Mouse (Mus musculus) MEL (cell line): ENCODE measurements at regions not wholly inside any gene's neighbourhood (a gene's known extent, or its start where the extent isn't known, plus 50 kb on each side); places are given as distances from the start of the nearest gene placed in this dataset.

ENCODE experiments used
- CTCF ChIP-seq, 3 experiments: IDR thresholded peaks in 2 of 3; conservative IDR thresholded peaks in 1 of 3; 2 replicates each; pipeline ENCODE4 v1.5.1; 2011 to 2012; ENCODE audit warnings: low read length in 3 of 3, low read depth in 2 of 3, mild to moderate bottlenecking in 2 of 3, improper control_type of control experiment in 1 of 3, inconsistent platforms in 1 of 3, mixed read lengths in 1 of 3, moderate library complexity in 1 of 3; ENCODE audit not compliant: control insufficient read depth in 1 of 3, insufficient read depth in 1 of 3, poor library complexity in 1 of 3, severe bottlenecking in 1 of 3
- EP300 ChIP-seq, 2 experiments: IDR thresholded peaks; 2 replicates each; pipeline ENCODE4 v1.6.1; 2011; ENCODE audit warnings: improper control_type of control experiment in 2 of 2, low read length in 2 of 2, low read depth in 1 of 2, mild to moderate bottlenecking in 1 of 2
- MAFK ChIP-seq: IDR thresholded peaks from 2 replicates; pipeline ENCODE4 v1.6.1; 2011; ENCODE audit warnings: low read depth, mild to moderate bottlenecking, low read length, improper control_type of control experiment, borderline replicate concordance
- MAZ ChIP-seq: IDR thresholded peaks from 2 replicates; pipeline ENCODE4 v1.6.1; 2012; ENCODE audit warnings: low read depth, mild to moderate bottlenecking, inconsistent platforms, low read length, improper control_type of control experiment
- MEF2A ChIP-seq: IDR thresholded peaks from 2 replicates; pipeline ENCODE4 v1.6.1; 2014; ENCODE audit warnings: low read depth, mild to moderate bottlenecking, inconsistent platforms, low read length, improper control_type of control experiment; ENCODE audit not compliant: poor library complexity, insufficient replicate concordance, severe bottlenecking; ENCODE audit errors: extremely low read depth
- NRF1 ChIP-seq: IDR thresholded peaks from 2 replicates; pipeline ENCODE4 v1.6.1; 2014; ENCODE audit warnings: low read depth, mild to moderate bottlenecking, inconsistent platforms, low read length, improper control_type of control experiment, moderate library complexity; ENCODE audit not compliant: poor library complexity, insufficient read depth, severe bottlenecking
- POLR2A ChIP-seq, 2 experiments: IDR thresholded peaks; 2 replicates each; pipeline ENCODE4 v1.6.1; 2011 to 2012; ENCODE audit warnings: low read length in 2 of 2, mild to moderate bottlenecking in 2 of 2, control low read depth in 1 of 2, improper control_type of control experiment in 1 of 2, low read depth in 1 of 2, moderate library complexity in 1 of 2; ENCODE audit not compliant: control insufficient read depth in 1 of 2, insufficient read depth in 1 of 2, poor library complexity in 1 of 2
- POLR2AphosphoS2 ChIP-seq: IDR thresholded peaks from 2 replicates; pipeline ENCODE4 v1.6.1; 2011; ENCODE audit warnings: low read length, improper control_type of control experiment
- POLR2AphosphoS5 ChIP-seq: IDR thresholded peaks from 2 replicates; pipeline ENCODE4 v1.6.1; 2012; ENCODE audit warnings: low read depth, borderline replicate concordance, mild to moderate bottlenecking, inconsistent platforms, low read length, moderate library complexity, mixed read lengths
- SMC3 ChIP-seq: IDR thresholded peaks from 2 replicates; pipeline ENCODE4 v1.6.1; 2011; ENCODE audit warnings: low read depth, low read length, improper control_type of control experiment
- TCF12 ChIP-seq: IDR thresholded peaks from 2 replicates; pipeline ENCODE4 v1.6.1; 2014; ENCODE audit warnings: low read depth, mild to moderate bottlenecking, inconsistent platforms, low read length, improper control_type of control experiment, moderate library complexity

DNA sequence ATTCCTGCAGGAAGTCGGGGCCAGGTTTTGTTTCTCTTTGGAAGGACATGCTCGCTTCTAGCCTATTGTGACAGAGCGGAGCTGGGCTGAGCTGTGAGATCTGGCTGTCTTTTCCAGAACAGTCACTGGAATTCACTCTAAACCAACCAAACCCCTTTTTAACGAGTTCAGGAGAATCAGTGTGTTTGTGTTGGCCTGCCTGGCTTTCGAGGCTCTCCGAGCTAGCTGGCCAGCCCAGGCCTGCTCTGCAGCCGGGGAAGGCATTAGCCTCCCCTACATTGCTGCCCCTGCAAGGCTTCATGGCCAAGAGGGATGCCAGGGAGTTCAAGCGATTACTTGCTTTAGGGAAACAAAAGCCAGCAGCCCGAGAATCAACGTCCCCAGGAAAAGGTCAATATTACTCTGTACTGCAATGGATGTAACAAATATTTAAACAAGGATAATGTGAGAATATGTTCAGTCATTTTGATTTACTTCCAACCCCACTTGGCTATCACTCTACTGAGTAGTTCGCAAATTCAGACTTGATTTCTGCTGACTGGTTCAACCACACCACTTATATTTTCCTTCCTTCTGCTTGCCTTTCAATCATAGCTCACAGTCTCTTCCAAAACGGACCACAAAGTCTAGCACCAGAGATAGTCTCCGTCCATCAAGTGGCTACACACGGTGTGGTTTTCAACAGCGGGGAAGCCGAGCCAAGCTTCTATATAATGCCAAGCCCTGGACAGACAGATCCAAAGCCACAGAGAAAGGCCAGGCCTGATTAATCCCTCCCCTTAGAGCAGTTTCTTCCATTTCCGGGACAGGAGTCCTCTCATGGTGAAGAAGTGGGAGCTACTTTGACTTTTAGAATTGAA is 424.6 kb downstream of the Wdr11 start:
- TF ChIP-seq NRF1 = no peak
- no peak for TF ChIP-seq CTCF (IDR thresholded peaks at IDR 0.05 in 2 of 3, conservative IDR thresholded peaks at IDR 0.05 in 1 of 3; ENCODE audit: control insufficient read depth in 1 of 3, insufficient read depth in 1 of 3, low read depth in 2 of 3, low read length in 3 of 3, poor library complexity in 1 of 3, severe bottlenecking in 1 of 3)
- TF ChIP-seq MAZ = no peak
- no peak for TF ChIP-seq POLR2AphosphoS2
- TF ChIP-seq POLR2A (IDR thresholded peaks at IDR 0.05; ENCODE audit: control insufficient read depth in 1 of 2, insufficient read depth in 1 of 2, low read depth in 1 of 2, low read length in 2 of 2, poor library complexity in 1 of 2) = no peak
- TF ChIP-seq MAFK = no peak
- TF ChIP-seq POLR2AphosphoS5 = no peak
- TF ChIP-seq MEF2A = no peak
- no peak for TF ChIP-seq TCF12
- no peak for TF ChIP-seq EP300 (IDR thresholded peaks at IDR 0.05; ENCODE audit: low read depth in 1 of 2, low read length in 2 of 2)
- TF ChIP-seq SMC3 = no peak
